Mouse (Mus musculus): Measurements from ENCODE around the gene Lpar5.

DNA sequence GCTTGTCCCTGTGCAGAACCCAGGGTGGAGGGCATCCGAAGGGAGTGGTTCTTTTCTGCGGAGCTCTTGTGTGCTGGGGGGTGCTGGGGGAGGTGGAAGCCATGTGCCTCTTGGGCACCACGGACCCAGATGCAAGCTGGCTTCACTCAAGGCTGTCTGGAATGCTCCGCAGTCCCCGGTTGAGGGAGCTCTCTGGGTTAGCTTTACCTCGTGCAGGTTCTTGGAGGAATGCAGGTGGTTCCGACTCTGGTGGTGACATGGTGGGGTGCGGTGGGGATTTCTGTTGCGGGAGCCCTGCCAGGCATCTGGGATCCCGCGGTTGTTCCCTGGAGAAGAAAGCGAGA lies 29.6 kb downstream of the Lpar5 start:
- TF ChIP-seq CHD2 (IDR thresholded peaks at IDR 0.05; ENCODE audit: low read depth, low read length) (no peak), ZNF384 (IDR thresholded peaks at IDR 0.05; ENCODE audit: low read depth, low read length) (no peak), MAFK (IDR thresholded peaks at IDR 0.05; ENCODE audit: insufficient read depth, low read depth, low read length) (no peak), HCFC1 (IDR thresholded peaks at IDR 0.05; ENCODE audit: borderline replicate concordance, insufficient read depth, low read length) (no peak), ZC3H11A (IDR thresholded peaks at IDR 0.05; ENCODE audit: borderline replicate concordance, low read depth, low read length) (no peak)

Data from ES-E14 (cell line).